Mouse (Mus musculus) cerebellum, postnatal 14 days (tissue): Measurements from ENCODE around the gene Pdgfa.

ENCODE experiments used
- DNase-seq, 2 experiments: peaks; one replicate each; pipeline ENCODE4 v3.0.0; 2021; ENCODE audit warnings: mixed read lengths in 2 of 2

Pdgfa gene

GRCm38 (mm10) chr5:138994786-138995720, 2.1 kb downstream of the Pdgfa start:
- peak; percentile 56 to 64 for DNase-seq

- DNase-seq: peak in 1 of 2 experiments; percentile 28
These were observed 2.9 kb downstream of the Pdgfa start for GRCm38 (mm10) chr5:138994108-138994785.

GRCm38 (mm10) chr5:138993371-138994107, 3.6 kb downstream of the Pdgfa start:
- no peak for DNase-seq

GRCm38 (mm10) chr5:138992611-138993370, 4.4 kb downstream of the Pdgfa start:
- DNase-seq: no peak

- no peak for DNase-seq
These were observed 5.4 kb downstream of the Pdgfa start for GRCm38 (mm10) chr5:138991734-138992133.

GRCm38 (mm10) chr5:138990659-138991380, 6.3 kb downstream of the Pdgfa start:
- DNase-seq: peak; percentile 24 to 48

- DNase-seq: no peak
These were observed 7.6 kb downstream of the Pdgfa start for GRCm38 (mm10) chr5:138989567-138989966.

- peak; percentile 52 to 55 for DNase-seq
These were observed 8.4 kb downstream of the Pdgfa start for GRCm38 (mm10) chr5:138988764-138989163.

- DNase-seq: no peak
These were observed 9.2 kb downstream of the Pdgfa start for GRCm38 (mm10) chr5:138987994-138988393.

GRCm38 (mm10) chr5:138981921-138982320, 15.2 kb downstream of the Pdgfa start:
- no peak for DNase-seq

GRCm38 (mm10) chr5:138980608-138981007, 16.6 kb downstream of the Pdgfa start:
- no peak for DNase-seq

GRCm38 (mm10) chr5:138979840-138980239, 17.3 kb downstream of the Pdgfa start:
- DNase-seq: no peak

- DNase-seq: peak in 1 of 2 experiments; percentile 37
These were observed 19.4 kb downstream of the Pdgfa start for GRCm38 (mm10) chr5:138977759-138978158.

GRCm38 (mm10) chr5:138974911-138975485, 22.2 kb downstream of the Pdgfa start:
- DNase-seq: no peak

GRCm38 (mm10) chr5:138973480-138973879, 23.7 kb downstream of the Pdgfa start:
- DNase-seq: no peak

GRCm38 (mm10) chr5:138971405-138971804, 25.8 kb downstream of the Pdgfa start:
- DNase-seq: no peak

GRCm38 (mm10) chr5:138970056-138970490, 27.1 kb downstream of the Pdgfa start:
- DNase-seq: peak; percentile 51 to 67

- peak in 1 of 2 experiments; percentile 51 for DNase-seq
These were observed 31.0 kb downstream of the Pdgfa start for GRCm38 (mm10) chr5:138966033-138966724.

- peak in 1 of 2 experiments; percentile 29 for DNase-seq
These were observed 31.6 kb downstream of the Pdgfa start for GRCm38 (mm10) chr5:138965590-138965989.

- DNase-seq: no peak
These were observed 40.7 kb downstream of the Pdgfa start for GRCm38 (mm10) chr5:138956427-138956833.
